In the genomic region with DNA sequence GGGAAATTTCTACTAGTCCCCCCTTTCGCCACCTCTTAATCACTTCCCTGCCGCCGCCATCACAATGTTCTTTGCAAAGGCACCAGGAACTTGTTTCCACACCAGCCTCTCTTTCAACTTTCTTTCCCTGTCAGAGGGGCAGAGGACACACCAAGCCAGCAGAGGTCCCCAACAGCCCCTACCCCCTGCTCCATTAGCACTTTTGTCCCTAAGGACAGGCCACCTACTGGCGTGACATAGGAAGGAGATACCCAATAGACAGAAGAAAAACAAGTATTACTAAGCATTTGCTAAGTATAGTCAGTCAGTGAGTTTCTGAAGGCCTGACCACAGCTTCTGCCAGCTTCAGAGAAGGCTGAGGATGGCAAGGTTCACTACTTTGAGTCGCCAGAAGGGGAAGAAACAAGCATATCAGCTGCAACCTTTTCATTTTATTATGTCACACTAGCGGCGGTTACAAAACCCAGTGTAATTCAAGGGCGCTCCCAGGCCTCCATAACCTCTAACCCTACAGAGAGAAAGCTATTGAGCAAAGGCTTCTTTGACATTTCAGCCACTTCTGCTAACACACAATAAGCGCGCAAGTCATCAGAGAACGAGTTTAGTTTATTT, we compare ENCODE assay signal across 10 mouse cellular contexts.
DNase-seq lines count a peak whose midpoint lies in the region; TF ChIP-seq lines count a peak whose summit lies in the region.
"Had no signal": no experiment of that assay in that cellular context is flagged by ENCODE, and none has a peak within 500 bp of the region (broad histone marks: within the 10 kb centered on the region; RNA-seq: fewer than 3 reads in every experiment).

No protein-coding gene starts in this region.

- DNase-seq in kidney, adult 2 months: peak; percentile 4
- DNase-seq in kidney, postnatal 4 days: no peak
- DNase-seq in adrenal gland, adult 8-10 months: peak; percentile 52
- DNase-seq in embryo, embryonic 9.5 days (ENCODE audit: extremely low spot score): peak; percentile 22
- peak; percentile 37 for DNase-seq in lung, postnatal 14 days
- no peak for DNase-seq in right cerebral cortex, postnatal 14 days
- DNase-seq in gastrocnemius, postnatal 36 days: no peak
- DNase-seq in thymus, adult 2 months: no peak
- DNase-seq: heart, postnatal 4 days; spleen, adult 18-20 months had no signal

- 85% methylated on average over 11 of the region's 11 CpGs for WGBS in kidney, adult 2 months
- WGBS in thymus, adult 2 months: 88% methylated on average over 11 of the region's 11 CpGs

- no peak for TF ChIP-seq POLR2A in kidney, adult 2 months (IDR thresholded peaks at IDR 0.05; ENCODE audit: low read depth, low read length)
- no peak for TF ChIP-seq POLR2A in thymus, adult 2 months (IDR thresholded peaks at IDR 0.05; ENCODE audit: control insufficient read depth, extremely low read depth, insufficient read depth, low read length, poor library complexity)

- no peaks in the 10 kb centered on the region for H3K36me3 ChIP-seq in kidney, adult 2 months (ENCODE audit: control insufficient read depth, insufficient read depth, low read length)
- H3K36me3 ChIP-seq in thymus, adult 2 months (ENCODE audit: control insufficient read depth, insufficient read depth, low read length): no peaks in the 10 kb centered on the region

- H3K4me3 ChIP-seq in kidney, adult 2 months (ENCODE audit: insufficient read depth, low read depth, low read length): no peak overlapping the region
- H3K4me3 ChIP-seq in thymus, adult 2 months (ENCODE audit: control insufficient read depth, insufficient read depth, low read length): no peak overlapping the region

- no peak overlapping the region for H3K27ac ChIP-seq in kidney, adult 2 months (ENCODE audit: insufficient read depth, low read depth, low read length)
- H3K27ac ChIP-seq in thymus, adult 2 months (ENCODE audit: control insufficient read depth, insufficient read depth, low read length): no peak overlapping the region

- no peaks in the 10 kb centered on the region for H3K27me3 ChIP-seq in kidney, adult 2 months (replicated peaks; ENCODE audit: control insufficient read depth, insufficient read depth, low read length)
- H3K27me3 ChIP-seq in thymus, adult 2 months (ENCODE audit: control insufficient read depth, insufficient read depth, low read length): no peaks in the 10 kb centered on the region

- no peaks in the 10 kb centered on the region for H3K4me1 ChIP-seq in kidney, adult 2 months (ENCODE audit: control insufficient read depth, insufficient read depth, low read length)
- no peaks in the 10 kb centered on the region for H3K4me1 ChIP-seq in thymus, adult 2 months (replicated peaks; ENCODE audit: control insufficient read depth, insufficient read depth, low read length)

- no peak for TF ChIP-seq CTCF in kidney, adult 2 months (conservative IDR thresholded peaks at IDR 0.05; ENCODE audit: insufficient read depth, insufficient read length, low read depth, low read length)
- TF ChIP-seq CTCF in thymus, adult 2 months (IDR thresholded peaks at IDR 0.05; ENCODE audit: borderline replicate concordance, control insufficient read depth, extremely low read depth, insufficient read depth, low read length, poor library complexity): no peak

- intact Hi-C loops in gastrocnemius, postnatal 36 days (cut with DNase I): no loop called here

Comparison
In these comparisons a context has a peak if more than half of its experiments do, and no peak if none do; other contexts are left out.
1. DNase-seq: peak in kidney, adult 2 months (single experiment), adrenal gland, adult 8-10 months (single experiment), embryo, embryonic 9.5 days (single experiment) and lung, postnatal 14 days (single experiment); none in kidney, postnatal 4 days (0 of 2), right cerebral cortex, postnatal 14 days (single experiment), gastrocnemius, postnatal 36 days (0 of 2) and thymus, adult 2 months (single experiment).